Mouse (Mus musculus): ENCODE results near the gene B4galt5.

B4galt5 gene

DNA sequence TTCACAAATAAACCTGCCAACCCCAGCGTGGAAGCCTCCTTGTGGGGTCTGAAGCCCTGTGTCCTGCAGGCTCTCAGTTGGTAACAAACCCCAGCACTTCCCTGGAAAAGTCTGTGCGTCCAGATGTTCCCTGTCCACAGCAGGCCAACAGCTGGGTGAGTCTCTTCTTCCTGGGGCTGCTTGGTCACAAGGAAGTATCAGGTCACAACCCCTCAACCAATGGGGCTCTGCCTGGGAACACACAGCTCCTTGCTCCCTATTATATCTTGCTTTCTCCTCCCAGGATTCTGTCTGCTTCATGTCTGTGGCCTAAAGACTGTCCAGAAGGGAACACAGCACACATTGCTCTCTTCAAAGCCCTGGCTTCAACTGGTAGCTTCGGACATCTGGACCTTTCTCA, 99.4 kb downstream of the B4galt5 start:
- no peak for DNase-seq
